Mouse (Mus musculus): ENCODE data around the gene Zfyve28. TPM values are rescaled to one million over a fixed set of nuclear protein-coding genes. Genes with fewer than 3 reads are reported as not detected.

Gene Zfyve28
- 2.8 and 3.0 TPM in 2 replicates for polyA plus RNA-seq (2012; rRNA removed)

GRCm38 (mm10) chr5:34288154-34288716 lies at the start of gene Zfyve28, which contains the start of gene Cfap99:
Gene Zfyve28, minus strand, starts transcription at chr5:34288449.
Gene Cfap99, plus strand, starts transcription at chr5:34288600.

GRCm38 (mm10) chr5:34336097-34336774 lies 48.0 kb upstream of the Zfyve28 start, which contains the start of gene Rnf4:
Gene Rnf4, plus strand, starts transcription at chr5:34336289.

GRCm38 (mm10) chr5:34187601-34188316 lies 100.5 kb downstream of the Zfyve28 start, which contains the start of gene Mxd4:
Gene Mxd4, minus strand, starts transcription at chr5:34187720.

GRCm38 (mm10) chr5:34168950-34169891 lies 119.0 kb downstream of the Zfyve28 start, which contains the start of the genes Poln and Haus3:
Gene Poln, minus strand, starts transcription at chr5:34169448.
Gene Haus3, minus strand, starts transcription at chr5:34169527.

Other genes with a start within 250 kb of the Zfyve28 start
- 1.1 and 3.1 TPM in 2 replicates for gene Poln, start 119.0 kb downstream of the Zfyve28 start, polyA plus RNA-seq (2012; rRNA removed)
- gene Haus3, start 118.9 kb downstream of the Zfyve28 start, polyA plus RNA-seq (2012; rRNA removed) = 0.28 and 0.30 TPM in 2 replicates
- gene Mxd4, start 100.7 kb downstream of the Zfyve28 start, polyA plus RNA-seq (2012; rRNA removed) = 342 and 461 TPM in 2 replicates
- 1.5 and 1.6 TPM in 2 replicates for gene Cfap99, start 151 bp upstream of the Zfyve28 start, polyA plus RNA-seq (2012; rRNA removed)
- gene Rnf4, start 47.8 kb upstream of the Zfyve28 start, polyA plus RNA-seq (2012; rRNA removed) = 63.2 and 85.7 TPM in 2 replicates
- gene Fam193a, start 81.5 kb upstream of the Zfyve28 start, polyA plus RNA-seq (2012; rRNA removed) = 38.3 and 59.7 TPM in 2 replicates
- 37.5 and 65.6 TPM in 2 replicates for gene Tnip2, start 225.5 kb upstream of the Zfyve28 start, polyA plus RNA-seq (2012; rRNA removed)
- 17.6 and 20.9 TPM in 2 replicates for gene Sh3bp2, start 237.4 kb upstream of the Zfyve28 start, polyA plus RNA-seq (2012; rRNA removed)

All from ovary, adult 2 months (tissue).